Mouse (Mus musculus) hindbrain, embryonic 11.5 days (tissue): ENCODE measurements around the gene Zfp619. TPM values are rescaled to one million over a fixed set of nuclear protein-coding genes. Genes with fewer than 3 reads are reported as not detected.

Experiments used
- ATAC-seq: fragments of 200-750 bp; cut with Nextera tagmentation; 2 replicates; pipeline ENCODE4 v1.8.0; 2017; ENCODE audit warnings: mild to moderate bottlenecking, moderate TSS enrichment, moderate library complexity; ENCODE audit not compliant: low FRiP score
- DNase-seq: peaks from one replicate; pipeline ENCODE4 v3.0.0-alpha.2; 2015; ENCODE audit warnings: low spot score
- H3K27ac ChIP-seq: fragments of 300-500 bp; sonication (generic); 2 replicates; pipeline ENCODE4 v1.5.1; 2014; ENCODE audit warnings: mild to moderate bottlenecking, low read depth, low read length
- H3K27me3 ChIP-seq: fragments of 300-500 bp; sonication (generic); 2 replicates; pipeline ENCODE4 v1.6.1; 2014; ENCODE audit warnings: mild to moderate bottlenecking, low read length, moderate library complexity, mixed read lengths; ENCODE audit not compliant: control insufficient read depth, insufficient read depth
- H3K36me3 ChIP-seq: fragments of 300-500 bp; sonication (generic); 2 replicates; pipeline ENCODE4 v1.6.1; 2014; ENCODE audit warnings: mild to moderate bottlenecking, low read length, moderate library complexity, mixed read lengths; ENCODE audit not compliant: control insufficient read depth, insufficient read depth
- H3K4me1 ChIP-seq: fragments of 300-500 bp; sonication (generic); replicated peaks from 2 replicates; pipeline ENCODE4 v1.6.1; 2014; ENCODE audit warnings: low read length, mixed read lengths; ENCODE audit not compliant: control insufficient read depth, insufficient read depth
- H3K4me2 ChIP-seq: fragments of 300-500 bp; sonication (generic); replicated peaks from 2 replicates; pipeline ENCODE4 v1.6.1; 2014; ENCODE audit warnings: mild to moderate bottlenecking, low read depth, low read length
- H3K4me3 ChIP-seq: fragments of 300-500 bp; sonication (generic); 2 replicates; pipeline ENCODE4 v1.5.1; 2014; ENCODE audit warnings: low read depth, low read length
- H3K9ac ChIP-seq: fragments of 300-500 bp; sonication (generic); 2 replicates; pipeline ENCODE4 v1.6.1; 2014; ENCODE audit warnings: low read depth, low read length
- H3K9me3 ChIP-seq: fragments of 300-500 bp; sonication (generic); 2 replicates; pipeline ENCODE4 v1.6.1; 2016; ENCODE audit warnings: low read length; ENCODE audit not compliant: control insufficient read depth
- WGBS: fragments of 180-500 bp; shearing (Covaris S2); extraction: QIAGEN DNeasy Blood & Tissue Kit; methylation state at CpG from one replicate; pipeline ENCODE4 v1.1.7; 2014; 5-methylcytosine and 5-hydroxymethylcytosine counted together
- polyA plus RNA-seq: library from polyadenylated mRNA; unstranded; fragments of >200 nt; fragmentation: Nextera tagmentation; extraction: Ambion mirVana; gene quantifications from 2 replicates; pipeline ENCODE4 v1.2.1, GENCODE M21; 2014

Zfp619 gene
- 3.4 and 4.3 TPM in 2 replicates for polyA plus RNA-seq

GRCm38 (mm10) chr7:39517616-39518177, at the start of gene Zfp619:
Zfp619 (plus strand) TSS chr7:39517766.
- H3K36me3 ChIP-seq, result no peaks in the 10 kb centered on the region
- H3K4me3 ChIP-seq, result peak within 1 kb of the TSS; percentile 46
- H3K27ac ChIP-seq, result peak within 1 kb of the TSS; percentile 91
- H3K4me1 ChIP-seq, result no peaks in the 10 kb centered on the region
- H3K27me3 ChIP-seq, result no peaks in the 10 kb centered on the region
- peak within 1 kb of the TSS; percentile 67 for H3K9ac ChIP-seq
- ATAC-seq, result peak; percentile 98
- peak; percentile 97 for DNase-seq
- H3K9me3 ChIP-seq, result no peaks in the 10 kb centered on the region
- H3K4me2 ChIP-seq, result peak within 1 kb of the TSS; percentile 42
- WGBS, result under 1% methylated on average over 43 of the region's 43 CpGs

DNA sequence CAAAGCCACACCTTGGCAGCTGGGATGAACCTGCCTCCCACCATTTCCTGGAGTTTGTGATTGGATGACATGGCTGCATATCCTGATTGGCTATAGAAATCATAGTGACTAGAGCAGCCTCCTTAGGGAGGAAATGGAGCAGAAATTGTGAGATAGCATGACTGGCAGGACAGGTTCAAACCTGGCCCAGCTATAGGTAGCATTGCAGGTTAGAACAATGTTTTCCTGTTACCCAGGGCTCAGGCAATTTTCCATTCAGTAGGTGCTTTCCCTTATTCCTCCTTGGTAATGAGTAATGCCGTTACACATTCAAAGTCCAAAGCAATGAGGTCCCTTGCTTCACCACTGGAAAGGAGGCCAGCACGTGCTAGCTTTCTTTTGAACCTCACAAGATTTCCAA, 38.6 kb upstream of the Zfp619 start:
- WGBS, result 94% methylated on average over 2 of the region's 2 CpGs
- H3K4me3 ChIP-seq, result no peak overlapping the region
- H3K36me3 ChIP-seq, result peaks cover 8% of the 10 kb centered on the region
- H3K27me3 ChIP-seq, result no peaks in the 10 kb centered on the region
- ATAC-seq (no peak), DNase-seq (no peak)
- no peak overlapping the region for H3K27ac ChIP-seq
- no peaks in the 10 kb centered on the region for H3K4me1 ChIP-seq
- no peak overlapping the region for H3K9ac ChIP-seq
- H3K4me2 ChIP-seq, result no peak overlapping the region
- H3K9me3 ChIP-seq, result peaks cover 6% of the 10 kb centered on the region; the same call in 1 of the 2 replicates

DNA sequence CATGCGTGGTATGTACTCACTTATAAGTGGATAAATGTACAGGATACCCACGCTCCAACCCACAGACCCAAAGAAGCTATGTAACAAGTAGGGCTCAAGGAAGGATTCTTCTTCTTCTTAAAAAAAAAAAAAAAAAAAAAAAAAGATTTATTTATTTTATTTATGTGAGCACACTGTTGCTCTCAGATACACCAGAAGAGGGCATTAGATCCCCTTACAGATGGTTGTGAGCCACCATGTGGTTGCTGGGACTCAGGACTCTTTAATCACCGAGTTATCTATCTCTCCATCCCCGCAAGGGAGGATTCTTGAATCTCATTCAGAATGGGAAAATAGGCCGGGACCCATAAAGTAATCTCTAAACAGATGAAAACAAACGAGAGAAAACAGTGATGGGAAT, 33.2 kb upstream of the Zfp619 start:
- H3K27ac ChIP-seq, result no peak overlapping the region
- no peak overlapping the region for H3K9ac ChIP-seq
- H3K36me3 ChIP-seq, result no peaks in the 10 kb centered on the region
- 56% methylated on average over 6 of the region's 6 CpGs for WGBS
- ATAC-seq (no peak), DNase-seq (no peak)
- no peak overlapping the region for H3K4me2 ChIP-seq
- H3K9me3 ChIP-seq, result no peaks in the 10 kb centered on the region
- no peaks in the 10 kb centered on the region for H3K27me3 ChIP-seq
- H3K4me3 ChIP-seq, result no peak overlapping the region
- no peaks in the 10 kb centered on the region for H3K4me1 ChIP-seq

DNA sequence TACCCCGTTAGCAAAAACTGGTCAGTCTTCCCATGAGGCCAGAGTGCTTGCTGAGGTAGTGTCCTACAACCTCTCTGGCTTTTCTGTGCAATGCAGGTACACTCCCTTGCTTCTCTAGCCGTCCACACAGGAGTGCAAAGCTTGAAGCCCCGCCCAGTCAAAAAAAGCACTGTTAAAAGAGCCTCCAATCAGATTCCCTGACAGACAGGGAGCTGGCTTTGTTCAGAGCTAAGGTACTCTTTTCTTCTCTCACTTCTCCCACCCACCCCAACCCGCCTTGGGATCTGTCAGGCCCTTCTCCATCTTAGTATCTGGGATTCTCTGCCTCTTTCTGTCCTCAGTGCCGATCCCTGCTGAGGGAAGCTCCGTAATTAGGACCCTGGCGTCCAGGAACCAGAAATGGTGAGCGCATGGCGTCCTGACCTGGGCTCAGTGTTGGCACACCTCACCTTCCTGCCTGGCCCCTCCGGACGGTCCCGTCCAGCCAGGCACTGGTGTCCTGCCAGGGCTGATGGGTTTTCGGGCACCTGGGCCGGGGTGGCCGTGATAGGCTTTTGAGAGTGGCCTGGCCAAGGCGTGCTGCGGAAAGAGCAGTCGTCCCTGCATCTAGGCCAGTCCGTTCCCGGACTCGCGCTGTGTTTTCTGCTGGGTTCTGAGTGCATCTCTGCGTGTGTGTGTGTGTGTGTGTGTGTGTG, 30.3 kb upstream of the Zfp619 start:
- Histone ChIP-seq H3K4me3 (peak overlapping the region; percentile 46), H3K36me3 (no peaks in the 10 kb centered on the region), H3K9me3 (no peaks in the 10 kb centered on the region), H3K4me2 (peak overlapping the region; percentile 61), H3K27me3 (no peaks in the 10 kb centered on the region), H3K9ac (peak overlapping the region; percentile 67), H3K4me1 (no peaks in the 10 kb centered on the region), H3K27ac (no peak overlapping the region)
- 28% methylated on average over 22 of the region's 23 CpGs for WGBS
- DNase-seq, result peak; percentile 50
- peak; percentile 81 for ATAC-seq

DNA sequence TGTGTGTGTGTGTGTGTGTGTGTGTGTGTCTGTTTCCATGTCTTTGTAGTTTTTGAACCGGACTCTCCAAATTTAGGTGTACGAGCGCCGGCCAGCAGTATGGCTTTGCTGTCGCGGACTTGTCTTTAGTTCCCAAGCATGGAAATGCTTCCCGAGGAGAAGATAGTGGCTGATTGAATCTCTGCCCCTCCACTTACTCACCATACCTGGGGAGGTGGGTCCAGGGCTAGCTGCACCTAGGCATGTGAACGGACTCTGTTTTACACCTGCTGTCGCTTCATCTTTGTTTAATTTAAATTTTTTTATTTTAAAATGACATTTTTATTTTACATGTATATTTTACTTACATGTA, 29.7 kb upstream of the Zfp619 start:
- Histone ChIP-seq H3K27ac (no peak overlapping the region), H3K9me3 (no peaks in the 10 kb centered on the region), H3K4me3 (peak overlapping the region; percentile 46), H3K27me3 (no peaks in the 10 kb centered on the region), H3K36me3 (no peaks in the 10 kb centered on the region), H3K4me2 (peak overlapping the region; percentile 61), H3K9ac (peak overlapping the region; percentile 67), H3K4me1 (no peaks in the 10 kb centered on the region)
- no peak for DNase-seq
- ATAC-seq, result peak; percentile 41; the same call in 1 of the 2 replicates
- 48% methylated on average over 9 of the region's 9 CpGs for WGBS

DNA sequence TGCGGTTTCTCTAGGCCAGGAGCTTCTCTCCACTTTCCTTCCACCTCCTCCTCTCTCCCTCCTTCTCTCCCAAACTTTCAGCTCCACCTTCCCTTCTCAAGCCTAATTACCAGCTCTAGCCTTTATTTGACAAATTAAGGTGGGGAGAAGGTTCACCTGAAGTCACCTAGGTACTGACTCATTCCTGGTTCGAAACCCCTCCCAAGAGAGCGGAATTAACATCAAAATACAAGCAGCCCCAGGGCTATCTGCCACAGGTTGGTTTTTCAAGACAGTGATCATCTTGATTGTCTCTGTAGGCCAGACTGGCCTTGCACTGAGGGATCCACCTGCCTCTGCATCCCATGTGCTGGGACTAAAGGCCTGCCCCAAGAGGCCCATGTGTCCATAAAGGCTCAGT, 22.9 kb upstream of the Zfp619 start:
- H3K4me3 ChIP-seq, result no peak overlapping the region
- no peak overlapping the region for H3K9ac ChIP-seq
- ATAC-seq (no peak), DNase-seq (no peak)
- no peaks in the 10 kb centered on the region for H3K27me3 ChIP-seq
- 89% methylated on average over 3 of the region's 3 CpGs for WGBS
- no peak overlapping the region for H3K4me2 ChIP-seq
- no peaks in the 10 kb centered on the region for H3K9me3 ChIP-seq
- H3K4me1 ChIP-seq, result no peaks in the 10 kb centered on the region
- no peaks in the 10 kb centered on the region for H3K36me3 ChIP-seq
- no peak overlapping the region for H3K27ac ChIP-seq

DNA sequence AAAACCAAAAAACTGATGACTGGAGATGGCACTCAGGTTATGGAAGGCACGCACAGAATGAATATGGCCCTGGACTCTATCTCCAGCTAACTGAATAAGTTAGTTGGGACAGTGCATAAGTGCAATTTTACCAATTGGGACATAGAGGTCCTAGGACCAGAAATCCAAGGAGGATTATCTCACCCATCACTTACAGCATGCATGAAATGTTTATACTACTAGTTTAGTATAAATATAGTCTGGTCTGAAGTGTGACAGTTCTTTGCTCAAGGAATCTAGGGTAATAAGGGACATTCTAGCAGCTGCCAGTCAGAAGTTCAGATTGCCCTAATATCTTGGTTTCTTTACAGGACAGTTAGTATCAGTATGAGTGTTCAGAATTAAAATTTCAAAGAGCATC, 13.5 kb upstream of the Zfp619 start:
- Histone ChIP-seq H3K4me1 (no peaks in the 10 kb centered on the region), H3K36me3 (no peaks in the 10 kb centered on the region), H3K4me3 (no peak overlapping the region), H3K9ac (no peak overlapping the region), H3K27ac (no peak overlapping the region), H3K9me3 (no peaks in the 10 kb centered on the region; the same call in 1 of the 2 replicates), H3K4me2 (no peak overlapping the region), H3K27me3 (no peaks in the 10 kb centered on the region)
- DNase-seq, result no peak
- no peak for ATAC-seq
- 97% methylated on average over 1 of the region's 1 CpGs for WGBS

DNA sequence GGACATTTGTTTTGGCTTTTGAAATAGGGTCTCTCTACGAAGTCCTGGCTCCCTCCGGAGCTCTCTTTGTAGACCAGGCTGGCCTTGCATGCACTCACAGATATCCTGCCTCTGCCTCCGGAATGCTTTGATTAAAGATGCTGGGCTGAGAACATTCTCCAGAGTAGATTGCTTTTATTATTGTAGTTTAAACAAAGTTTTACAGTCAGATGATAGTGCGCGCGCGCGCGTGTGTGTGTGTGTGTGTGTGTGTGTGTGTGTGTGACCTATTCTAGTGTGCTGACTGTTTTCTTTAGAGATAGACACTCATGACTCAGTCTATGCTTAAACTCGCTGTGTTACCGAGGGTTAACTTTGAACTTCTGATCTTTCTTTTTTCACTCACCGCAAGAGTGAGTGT, 796 bp downstream of the Zfp619 start:
- DNase-seq (peak; percentile 19), ATAC-seq (peak; percentile 38)
- H3K27ac ChIP-seq, result no peak overlapping the region
- H3K4me2 ChIP-seq, result no peak overlapping the region; the same call in 1 of the 2 replicates
- H3K36me3 ChIP-seq, result no peaks in the 10 kb centered on the region
- H3K9ac ChIP-seq, result peak overlapping the region; percentile 15; the same call in 1 of the 2 replicates
- H3K27me3 ChIP-seq, result no peaks in the 10 kb centered on the region
- no peak overlapping the region for H3K4me3 ChIP-seq
- 87% methylated on average over 12 of the region's 12 CpGs for WGBS
- no peaks in the 10 kb centered on the region for H3K4me1 ChIP-seq
- H3K9me3 ChIP-seq, result no peaks in the 10 kb centered on the region
